Mouse (Mus musculus) bone marrow macrophage, adult 2 months (primary cell): ENCODE results near the gene Fam71e1.

Experiments
- CTCF ChIP-seq: IDR thresholded peaks from 2 replicates; pipeline ENCODE4 v1.5.1; 2012; ENCODE audit warnings: low read depth, mild to moderate bottlenecking, low read length, moderate library complexity
- POLR2A ChIP-seq: IDR thresholded peaks from 2 replicates; pipeline ENCODE4 v1.6.1; 2012; ENCODE audit warnings: mild to moderate bottlenecking, low read depth, low read length, borderline replicate concordance

DNA sequence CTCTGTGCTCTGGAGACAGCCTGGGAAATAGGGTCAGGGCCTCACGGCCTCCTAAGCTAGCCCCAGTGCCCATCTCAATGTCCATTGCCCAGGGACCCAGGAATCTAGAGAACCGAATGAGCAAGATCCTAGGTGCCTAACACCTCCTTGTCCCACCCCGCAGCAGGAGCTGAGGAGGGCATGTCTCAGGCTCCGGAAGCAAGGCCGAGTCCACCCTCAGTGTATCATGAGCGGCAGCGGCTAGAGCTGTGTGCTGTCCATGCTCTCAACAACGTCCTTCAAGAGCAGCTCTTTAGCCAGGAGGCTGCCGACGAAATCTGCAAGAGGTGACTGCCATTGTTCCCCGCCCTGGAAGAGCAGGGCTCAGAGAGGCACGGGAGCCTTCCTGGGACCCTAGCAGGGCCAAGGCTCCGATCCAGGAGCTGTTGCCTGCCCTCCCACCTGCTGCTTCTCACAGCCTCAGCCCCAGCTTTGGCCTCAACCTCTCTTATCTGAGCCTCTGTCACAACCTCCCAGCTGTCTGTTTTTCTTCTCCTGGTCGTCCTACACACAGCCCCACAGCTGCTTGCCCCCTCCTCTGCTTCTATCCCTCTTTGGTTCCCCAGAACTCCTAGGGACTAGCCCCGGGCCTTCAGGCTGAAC is 27.6 kb upstream of the Fam71e1 start:
- no peak for TF ChIP-seq CTCF
- TF ChIP-seq POLR2A: no peak
